Mouse (Mus musculus): ENCODE measurements around the gene Tmem116.
"Not testable (repeated sequence)": the region's sequence is repeated elsewhere in the genome, so short reads cannot be mapped to it uniquely, and the experiment has no call there.

Tmem116 gene

DNA sequence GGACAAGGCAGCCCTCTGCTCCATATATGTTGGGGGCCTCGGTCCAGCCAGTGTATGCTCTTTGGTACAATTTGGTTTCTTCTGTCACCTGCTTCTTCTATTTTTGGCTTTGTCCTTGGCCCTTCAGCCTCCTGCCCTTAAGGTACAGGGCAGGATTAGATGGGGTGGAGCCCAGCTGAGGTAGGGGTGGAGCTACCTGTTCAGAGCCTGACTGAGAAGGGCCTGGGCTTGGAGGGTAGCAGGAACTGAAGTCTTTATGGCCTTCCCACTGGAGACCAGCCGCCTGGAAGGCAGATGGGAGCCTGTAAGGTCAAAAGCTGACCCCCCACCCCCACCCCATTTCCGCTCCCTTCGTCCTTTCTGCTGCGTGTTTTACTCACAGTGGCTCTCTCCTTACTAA lies 11.3 kb downstream of the Tmem116 start:
- DNase-seq (ENCODE audit: low spot score): no peak

DNA sequence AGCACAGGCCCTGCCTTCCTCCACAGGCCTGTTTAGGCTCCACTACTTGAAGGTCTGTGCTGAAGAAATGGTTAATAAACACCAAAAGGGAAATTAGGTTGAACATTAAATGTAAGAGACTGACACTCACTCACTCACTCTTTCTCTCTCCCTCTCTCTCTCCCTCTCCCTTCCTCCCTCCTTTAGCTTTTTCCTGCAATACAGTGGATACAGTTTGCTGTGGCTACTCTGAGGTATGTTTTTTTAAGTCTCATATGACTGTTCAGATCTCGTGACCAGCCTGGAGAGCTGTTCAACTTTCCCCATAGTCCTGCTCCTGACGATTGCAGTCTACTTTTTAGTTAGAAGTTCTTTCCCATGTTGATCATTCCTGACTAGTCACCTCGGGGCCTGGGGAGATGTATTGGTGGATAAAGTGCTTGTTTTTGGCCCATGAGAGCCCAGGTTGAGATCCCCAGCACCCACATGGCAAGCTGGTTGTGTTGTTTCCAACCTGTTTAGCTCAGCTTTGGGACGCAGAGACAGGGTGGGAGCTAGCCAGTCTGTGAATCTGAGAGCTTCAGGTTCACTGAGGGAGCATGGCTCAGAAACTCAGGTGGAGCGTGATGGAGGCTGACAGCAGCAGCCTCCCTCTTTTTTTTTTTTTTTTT lies 12.0 kb downstream of the Tmem116 start:
- DNase-seq (ENCODE audit: low spot score): no peak

DNA sequence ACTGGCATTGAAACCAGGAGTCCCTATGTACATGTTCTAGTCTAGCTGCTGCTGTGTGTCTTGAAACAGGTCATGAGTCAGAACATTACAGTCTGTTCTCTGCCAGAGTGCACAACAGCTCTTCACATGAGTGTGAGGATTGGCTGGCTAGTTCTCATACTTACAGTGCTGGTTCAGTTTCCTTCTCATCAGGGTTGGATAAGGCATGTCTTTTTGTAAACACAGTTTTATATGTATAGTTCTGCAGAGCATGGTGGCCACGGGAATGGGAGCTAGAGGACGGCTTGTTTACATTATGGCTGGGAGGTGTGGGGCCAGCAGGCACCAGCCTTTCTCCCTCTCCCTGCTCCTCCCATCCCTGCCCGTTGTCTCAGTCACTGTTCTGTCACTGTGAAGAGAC lies 17.9 kb downstream of the Tmem116 start:
- no peak for DNase-seq (ENCODE audit: low spot score)

DNA sequence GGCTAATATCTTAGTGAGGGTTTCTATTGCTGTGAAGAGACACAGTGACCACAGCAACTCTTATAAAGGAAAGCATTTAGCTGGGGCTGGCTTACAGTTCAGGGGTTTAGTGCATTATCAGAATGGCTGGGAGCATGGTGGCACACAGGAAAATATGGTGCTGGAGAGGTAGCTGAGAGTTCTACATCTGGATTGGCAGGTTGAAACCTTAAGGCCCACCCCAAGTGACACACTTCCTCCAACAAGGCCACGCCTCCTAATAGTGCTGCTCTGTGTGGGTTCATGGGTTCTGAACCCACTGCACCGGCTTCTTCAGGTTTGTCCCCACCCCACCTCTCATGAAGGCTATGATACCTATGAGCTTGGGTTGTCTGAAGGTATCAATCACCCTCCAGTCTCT lies 20.7 kb downstream of the Tmem116 start:
- no peak for DNase-seq (ENCODE audit: low spot score)

DNA sequence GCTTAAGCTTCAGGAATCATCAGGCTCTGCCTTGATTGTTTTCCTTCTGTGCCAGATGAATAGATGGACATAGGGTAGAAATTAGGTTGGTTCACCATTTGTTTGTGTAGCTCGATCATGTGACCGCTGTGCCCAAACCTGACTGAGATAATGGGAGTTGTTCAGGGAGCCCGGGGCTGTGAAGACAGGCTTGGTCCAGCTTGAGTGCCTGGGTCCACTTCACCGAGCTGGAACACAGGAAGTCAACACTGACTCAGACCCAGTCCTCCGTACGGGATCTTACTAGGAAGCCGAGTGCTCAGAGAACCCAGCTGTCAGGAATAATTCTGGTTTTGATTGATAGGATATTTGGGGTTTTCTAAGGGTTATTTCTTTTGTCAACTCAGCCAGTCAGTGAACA lies 22.9 kb downstream of the Tmem116 start:
- DNase-seq (ENCODE audit: low spot score): no peak

DNA sequence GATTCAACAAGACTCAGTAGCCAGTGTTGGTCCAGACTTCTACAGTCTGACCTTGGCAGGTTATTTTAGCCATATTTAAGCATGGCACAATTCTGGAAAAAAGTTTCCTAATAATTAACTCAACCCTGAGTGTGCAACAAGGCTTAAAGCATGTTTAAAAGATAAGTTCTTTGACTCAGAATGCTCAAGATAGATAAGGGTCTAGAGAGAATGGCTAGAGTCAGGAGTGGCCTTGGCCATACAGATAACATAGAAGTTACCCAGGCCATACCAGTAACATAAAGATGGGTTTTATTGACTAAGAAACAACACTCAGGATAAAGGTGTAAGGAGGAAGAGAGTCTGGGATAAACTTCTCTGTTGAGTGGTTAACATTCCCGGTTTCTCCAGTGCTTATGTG lies 24.3 kb downstream of the Tmem116 start:
- DNase-seq (ENCODE audit: low spot score): no peak

DNA sequence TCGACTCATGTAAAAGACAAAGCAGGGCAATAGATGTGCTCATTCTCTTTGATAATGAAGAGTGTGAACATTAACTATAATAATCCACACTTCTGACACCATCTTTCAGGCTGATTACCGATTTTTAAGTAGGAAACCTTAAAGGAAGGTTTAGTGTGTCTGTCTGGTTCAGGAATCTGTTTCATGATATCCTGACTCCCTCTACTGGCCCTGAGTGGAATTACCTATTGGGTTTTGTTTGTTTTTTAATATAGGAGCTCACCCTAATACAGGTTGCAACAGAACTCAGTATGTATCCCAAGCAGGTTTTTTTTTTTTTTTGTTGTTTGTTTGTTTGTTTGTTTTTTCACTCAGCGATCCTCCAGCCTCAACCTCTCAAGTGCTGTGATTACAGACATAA lies 26.0 kb downstream of the Tmem116 start:
- DNase-seq (ENCODE audit: low spot score): no peak

DNA sequence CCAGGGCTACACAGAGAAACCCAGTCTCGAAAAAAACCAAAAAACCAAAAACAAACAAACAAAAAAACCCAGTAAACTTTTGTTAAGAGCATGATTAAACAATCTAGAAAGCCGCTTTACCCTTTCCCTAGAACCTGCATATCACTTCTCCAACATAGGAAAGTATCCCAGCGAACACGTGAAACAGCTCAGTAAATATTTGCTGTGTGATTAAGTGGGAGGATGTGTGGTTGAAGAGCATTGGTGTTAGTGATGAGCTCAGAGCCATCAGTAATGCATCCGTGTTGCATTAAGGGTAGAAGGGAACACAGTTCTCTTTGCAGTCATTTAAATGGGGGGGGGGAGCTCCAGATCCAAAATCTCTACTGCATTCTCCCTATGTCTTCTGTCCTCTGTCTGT lies 33.1 kb downstream of the Tmem116 start:
- no peak for DNase-seq (ENCODE audit: low spot score)

DNA sequence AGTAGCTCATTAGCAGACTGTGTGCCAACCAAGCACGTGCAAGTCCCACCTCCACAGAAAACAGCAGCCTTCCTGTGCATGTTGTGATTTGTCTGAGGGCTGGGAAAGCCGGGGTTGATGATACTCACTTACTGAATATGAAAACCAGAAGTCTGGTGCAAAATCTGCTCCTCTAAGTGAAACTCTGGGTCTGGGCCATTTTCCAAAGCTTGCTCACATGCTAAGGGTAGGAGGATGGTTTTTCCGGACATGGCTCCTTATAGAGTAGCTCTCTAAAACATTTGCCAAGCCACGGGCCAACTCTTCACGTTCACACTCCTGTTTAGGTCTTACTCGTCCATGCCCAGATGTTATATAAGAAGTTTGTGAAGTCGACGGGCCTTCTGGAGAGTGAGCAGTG lies 41.6 kb downstream of the Tmem116 start:
- DNase-seq (ENCODE audit: low spot score): no peak

DNA sequence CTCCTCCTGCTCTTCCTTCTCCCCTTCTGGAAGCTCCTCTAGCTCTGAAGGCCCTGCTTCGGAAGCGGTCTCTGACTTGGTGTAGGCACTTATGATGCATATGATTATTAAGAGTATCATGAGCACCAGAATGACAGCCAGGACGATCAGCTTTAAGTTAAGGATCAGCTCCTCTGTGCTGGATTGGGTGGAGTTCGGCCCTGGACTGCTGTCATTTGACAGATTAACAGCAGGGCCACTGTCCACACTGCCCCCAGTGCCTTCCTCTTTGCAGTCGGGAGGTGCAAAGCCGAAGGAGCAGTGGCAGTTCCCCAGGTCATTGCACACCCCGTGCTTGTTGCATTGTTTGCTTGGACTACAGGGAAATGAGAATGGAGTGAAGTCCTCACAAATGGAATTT lies 49.0 kb downstream of the Tmem116 start:
- no peak for DNase-seq (ENCODE audit: low spot score)

DNA sequence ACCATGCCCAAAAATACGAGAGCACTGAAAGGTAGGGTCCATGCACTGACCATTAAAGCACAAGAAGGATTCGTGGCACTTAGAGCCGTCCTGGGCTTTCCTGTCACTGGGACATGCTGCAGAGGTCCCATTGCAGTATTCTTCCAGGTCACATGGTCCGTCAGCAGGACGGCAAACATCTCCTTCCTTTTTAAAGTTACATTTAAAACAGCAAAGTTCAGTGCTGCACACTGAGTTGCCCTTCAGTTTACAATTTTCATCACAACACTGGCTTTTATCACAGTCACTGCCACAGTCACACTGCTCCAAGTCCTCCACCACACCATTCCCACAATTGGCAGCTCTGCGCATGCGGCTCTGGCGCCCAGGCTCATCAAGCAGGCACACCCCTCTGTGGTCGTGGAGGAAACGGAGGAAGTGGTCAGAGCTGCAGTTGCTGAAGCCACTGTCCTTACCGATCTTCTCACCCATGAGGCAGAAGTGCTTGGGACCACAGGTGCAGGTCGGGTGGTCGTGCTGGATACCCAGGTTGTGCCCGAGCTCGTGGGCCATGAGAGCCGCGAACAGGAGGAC lies 49.8 kb downstream of the Tmem116 start:
- DNase-seq (ENCODE audit: low spot score): not testable (repeated sequence)

DNA sequence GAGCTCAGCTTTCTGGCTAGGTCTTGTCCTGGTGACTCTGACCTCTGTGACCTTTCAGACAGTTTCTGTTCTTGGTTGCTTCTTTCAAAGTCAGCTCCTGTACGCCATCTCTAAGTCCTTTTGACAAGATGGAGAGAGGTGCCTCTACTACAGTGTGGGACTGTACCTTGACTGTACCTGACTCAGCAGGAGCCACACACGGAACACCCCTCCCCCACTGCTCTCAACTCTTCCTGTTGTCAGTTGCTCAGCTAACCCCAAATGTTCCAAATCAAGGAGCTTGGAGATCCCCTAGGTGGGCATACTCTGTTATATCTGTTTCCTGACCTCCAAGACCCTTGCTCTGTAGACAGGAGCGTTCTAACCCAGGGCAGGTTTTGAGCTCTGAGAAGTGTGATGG lies 51.5 kb downstream of the Tmem116 start, which contains the start of gene Adam1b:
TSS of gene Adam1b (minus strand) at position 205 of the 400 bp plus-strand sequence.
- no peak for DNase-seq (ENCODE audit: low spot score)

DNA sequence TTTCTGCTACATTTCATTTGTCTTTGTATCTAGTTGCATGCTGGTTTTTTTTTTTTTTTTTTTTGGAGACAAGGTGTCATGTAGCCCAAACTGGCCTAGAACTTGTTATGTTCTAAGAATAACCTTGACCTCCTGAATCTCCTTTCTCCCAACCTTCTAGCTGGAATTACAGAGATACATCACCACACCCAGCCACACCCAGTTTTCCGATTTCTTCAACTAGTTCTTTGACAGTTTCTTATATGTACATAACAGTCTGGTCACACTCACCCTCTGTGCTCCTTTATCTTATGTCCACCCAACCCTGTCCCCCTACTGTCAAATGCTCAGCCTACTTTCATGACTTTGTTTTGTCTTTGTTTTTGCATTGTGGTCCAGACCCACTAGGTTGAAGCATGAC lies 55.2 kb downstream of the Tmem116 start:
- no peak for DNase-seq (ENCODE audit: low spot score)

DNA sequence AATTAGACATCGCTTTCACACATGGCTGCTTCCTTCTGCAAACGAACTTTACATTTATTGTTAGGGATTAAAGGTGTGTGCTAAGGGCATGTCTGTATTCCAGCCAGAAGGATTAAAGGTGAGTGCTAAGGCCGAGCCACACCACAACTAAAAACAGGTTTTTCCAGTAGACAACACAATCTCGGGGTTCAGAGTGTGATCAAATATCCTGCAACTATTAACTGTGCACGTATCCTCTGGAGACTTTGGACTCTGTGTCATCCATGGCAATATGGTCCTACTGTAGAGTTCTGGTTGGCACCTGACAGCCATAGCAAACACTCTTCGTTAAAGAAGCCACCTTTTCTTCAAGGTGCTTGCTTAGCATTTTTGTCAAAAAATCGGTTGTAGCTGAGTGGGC lies 58.3 kb downstream of the Tmem116 start:
- DNase-seq (ENCODE audit: low spot score): no peak

DNA sequence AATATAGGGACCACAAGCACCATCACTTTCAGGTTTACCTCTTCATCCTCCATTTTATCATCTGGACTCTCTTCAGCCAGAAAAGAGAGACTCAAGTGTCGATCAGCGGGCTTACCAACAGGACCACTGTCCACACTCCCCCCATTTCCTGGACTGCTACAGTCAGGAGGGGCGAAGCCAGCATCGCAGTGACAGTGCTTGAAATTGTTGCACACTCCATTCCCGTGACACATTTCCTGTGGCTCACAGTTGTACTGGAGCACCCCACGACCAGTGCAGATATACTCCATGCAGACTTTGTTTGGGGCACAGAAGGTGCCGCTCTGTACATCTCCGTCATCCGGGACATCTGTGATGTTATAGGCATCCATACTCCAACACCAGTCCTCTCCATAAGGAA lies 67.3 kb downstream of the Tmem116 start:
- DNase-seq (ENCODE audit: low spot score): no peak

DNA sequence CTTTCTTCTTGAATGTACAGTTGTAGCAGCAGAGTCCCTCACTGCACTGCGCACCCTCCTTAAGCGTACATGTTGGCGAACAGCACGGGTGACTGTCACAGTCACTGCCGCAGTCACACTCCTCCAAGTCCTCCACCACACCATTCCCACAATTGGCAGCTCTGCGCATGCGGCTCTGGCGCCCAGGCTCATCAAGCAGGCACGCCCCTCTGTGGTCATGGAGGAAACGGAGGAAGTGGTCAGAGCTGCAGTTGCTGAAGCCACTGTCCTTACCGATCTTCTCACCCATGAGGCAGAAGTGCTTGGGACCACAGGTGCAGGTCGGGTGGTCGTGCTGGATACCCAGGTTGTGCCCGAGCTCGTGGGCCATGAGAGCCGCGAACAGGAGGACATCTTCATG lies 68.1 kb downstream of the Tmem116 start:
- DNase-seq (ENCODE audit: low spot score): not testable (repeated sequence)

DNA sequence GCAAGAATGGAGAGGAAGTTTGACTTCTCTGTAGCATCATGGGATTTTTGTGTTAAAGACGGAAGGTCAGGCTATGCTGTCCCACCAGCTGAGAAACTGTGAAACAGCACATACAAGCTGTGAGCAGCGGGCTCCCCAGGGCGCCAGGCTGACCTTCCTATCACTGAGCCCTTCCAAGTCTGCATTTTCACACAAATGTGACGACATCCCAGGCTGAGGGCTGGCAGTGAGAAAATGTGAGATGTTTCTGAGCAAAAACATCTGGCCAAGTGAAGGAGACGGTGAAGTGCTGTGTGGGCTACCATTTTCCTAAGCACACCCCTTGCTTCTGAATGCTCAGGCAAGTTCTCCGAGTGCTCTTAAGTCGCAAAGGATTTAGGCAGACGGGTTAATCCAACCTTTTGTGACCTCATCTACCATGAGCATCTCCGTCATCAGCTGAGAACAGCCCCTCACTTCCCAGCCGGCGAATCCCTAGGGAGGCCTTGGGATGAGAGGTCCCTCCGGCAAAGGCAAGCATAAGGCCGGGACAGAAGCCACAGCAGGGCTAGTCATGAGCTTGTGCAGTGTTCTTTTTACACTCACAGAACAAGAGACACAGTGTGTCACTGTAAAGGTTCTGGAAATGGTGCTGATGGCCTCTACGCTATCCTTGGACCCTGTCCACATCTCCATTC lies 74.2 kb downstream of the Tmem116 start:
- DNase-seq (ENCODE audit: low spot score): no peak

DNA sequence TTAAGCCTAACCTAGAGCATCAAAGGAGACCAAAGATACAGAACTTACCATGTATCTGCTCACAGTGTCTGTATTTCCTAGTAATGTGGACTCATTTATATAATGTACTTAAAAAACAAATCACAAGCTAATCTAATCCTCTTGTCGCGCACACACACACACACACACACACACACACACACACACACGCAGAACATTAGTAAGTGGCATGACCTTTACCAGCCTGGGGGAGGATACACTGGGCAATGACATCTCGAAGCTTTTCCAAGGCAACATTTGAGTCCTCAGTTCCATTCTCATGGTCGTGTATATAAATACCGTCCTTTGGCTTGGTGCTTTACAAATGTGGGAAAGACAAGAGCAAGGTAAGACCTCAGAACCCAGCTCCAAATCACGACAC lies 74.8 kb downstream of the Tmem116 start:
- no peak for DNase-seq (ENCODE audit: low spot score)

DNA sequence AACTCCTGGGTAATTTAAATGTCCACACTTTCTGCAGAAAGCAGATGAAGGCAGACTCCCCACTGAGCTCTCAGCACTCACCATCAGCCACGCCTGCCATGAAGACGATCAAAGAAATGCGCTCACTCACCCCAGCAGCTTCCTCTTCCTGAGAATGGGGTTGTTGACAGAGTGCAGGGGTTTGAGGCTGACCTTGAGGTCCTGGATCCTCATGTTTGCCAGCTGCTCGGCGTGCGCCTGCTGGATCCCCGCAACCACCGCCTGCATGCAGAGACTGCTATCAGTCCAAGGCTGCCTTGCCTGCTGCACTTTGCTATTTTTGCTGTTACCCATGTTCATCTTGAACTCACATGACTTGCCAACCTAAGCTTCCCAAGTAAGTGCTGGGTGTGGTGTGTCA lies 75.3 kb downstream of the Tmem116 start:
- peak; percentile 50 for DNase-seq (ENCODE audit: low spot score)

DNA sequence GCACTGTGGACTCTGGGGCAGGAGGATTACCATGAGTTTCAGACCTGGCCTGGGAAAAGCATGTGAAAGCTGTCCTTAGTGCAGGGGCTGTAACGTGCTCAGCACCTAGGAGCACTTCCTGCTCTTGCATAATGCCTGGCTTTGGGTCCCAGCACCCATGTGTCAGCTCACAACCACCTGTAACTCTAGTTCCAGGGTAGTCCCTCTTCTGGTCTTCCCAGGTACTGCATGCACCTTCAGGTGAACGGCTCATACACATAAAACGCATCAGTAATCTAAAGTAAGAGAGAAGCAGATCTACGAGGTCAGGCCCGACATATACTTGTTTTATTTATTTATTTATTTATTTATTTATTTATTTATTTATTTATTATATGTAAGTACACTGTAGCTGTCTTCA lies 82.8 kb downstream of the Tmem116 start:
- no peak for DNase-seq (ENCODE audit: low spot score)

DNA sequence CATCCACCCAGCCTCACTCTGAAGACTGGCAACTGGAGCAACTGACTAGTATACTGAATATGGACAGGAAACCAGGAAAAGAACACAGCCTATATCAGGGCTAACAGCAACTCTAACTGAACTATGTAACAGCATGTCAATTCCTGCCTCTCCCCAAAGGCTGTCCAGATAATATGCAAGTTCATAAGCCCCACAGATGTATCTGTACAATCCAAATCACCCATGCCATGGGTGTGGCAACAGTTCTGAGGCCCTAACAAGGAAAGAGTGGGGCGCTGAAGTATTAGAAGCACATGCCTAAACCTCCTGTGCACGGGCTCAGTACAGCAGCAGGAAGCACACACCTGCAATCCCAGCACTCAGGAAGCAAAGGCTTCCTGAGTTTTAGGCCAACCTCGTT lies 83.4 kb downstream of the Tmem116 start:
- no peak for DNase-seq (ENCODE audit: low spot score)

DNA sequence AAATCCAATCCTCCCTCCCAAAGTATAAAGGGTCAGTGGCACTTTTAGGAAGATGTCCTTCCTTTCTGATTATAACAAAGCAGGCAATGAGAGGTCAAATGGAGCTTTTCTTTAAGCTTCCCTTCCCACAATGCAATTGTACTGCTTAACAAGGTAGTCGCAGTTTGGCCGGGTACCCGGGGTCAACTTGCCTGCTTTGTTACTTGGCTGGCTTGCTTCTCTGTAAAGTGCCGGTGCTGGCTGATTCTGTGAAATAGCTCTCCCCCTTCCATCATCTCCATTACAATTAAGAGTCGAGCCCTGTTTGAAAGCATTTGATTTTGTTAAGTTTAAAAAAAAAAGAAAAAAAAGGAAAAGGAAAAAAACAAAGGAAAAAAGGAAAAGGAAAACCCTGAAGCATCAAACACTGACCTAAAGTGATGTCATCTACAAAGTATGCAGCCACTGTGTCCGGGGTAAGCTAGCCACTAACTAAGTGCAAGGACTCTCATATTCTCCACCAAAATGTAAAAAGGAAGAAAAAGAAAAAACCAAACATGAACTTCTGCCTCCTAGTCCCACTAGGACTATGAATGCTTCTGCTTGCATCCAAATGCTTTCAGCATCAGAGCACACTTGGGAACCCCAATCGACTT lies 85.3 kb downstream of the Tmem116 start:
- DNase-seq (ENCODE audit: low spot score): no peak

DNA sequence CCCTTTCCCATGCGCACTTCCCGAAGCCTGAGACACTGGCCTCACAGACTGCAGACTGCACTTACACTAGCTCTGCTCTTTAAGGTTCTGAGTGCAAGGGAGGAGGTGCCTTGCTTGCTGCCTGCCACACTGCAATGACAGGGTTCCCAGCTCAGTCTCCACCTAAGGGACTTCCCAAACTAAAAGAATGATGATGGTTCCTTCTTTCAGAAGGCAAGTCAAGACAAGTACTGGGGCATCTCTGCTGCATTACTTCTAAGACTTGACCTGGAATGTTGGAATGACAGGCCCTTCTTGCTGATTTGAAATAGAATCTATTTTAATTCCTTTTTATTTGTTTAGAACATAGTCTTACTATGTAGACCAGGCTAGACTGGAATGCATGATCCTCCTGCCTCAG lies 85.9 kb downstream of the Tmem116 start:
- no peak for DNase-seq (ENCODE audit: low spot score)

Data from ovary, postnatal 36 days (tissue).